Mouse (Mus musculus) embryonic facial prominence, embryonic 10.5 days (tissue): ENCODE measurements at regions not wholly inside any gene's neighbourhood (a gene's known extent, or its start where the extent isn't known, plus 50 kb on each side); places are given as distances from the start of the nearest gene placed in this dataset.

ENCODE experiments used
- DNase-seq: peaks from one replicate; pipeline ENCODE4 v3.0.0-alpha.2; 2017; ENCODE audit warnings: low spot score
- H3K27ac ChIP-seq: fragments of 300-500 bp; sonication (generic); replicated peaks from 2 replicates; pipeline ENCODE4 v1.5.1; 2016; ENCODE audit warnings: mild to moderate bottlenecking
- H3K27me3 ChIP-seq: fragments of 300-500 bp; sonication (generic); replicated peaks from 2 replicates; pipeline ENCODE4 v1.6.1; 2016; ENCODE audit warnings: low read depth, mild to moderate bottlenecking; ENCODE audit not compliant: poor library complexity, severe bottlenecking
- H3K36me3 ChIP-seq: fragments of 300-500 bp; sonication (generic); replicated peaks from 2 replicates; pipeline ENCODE4 v1.6.1; 2016; ENCODE audit warnings: mild to moderate bottlenecking, moderate library complexity
- H3K4me1 ChIP-seq: fragments of 300-500 bp; sonication (generic); 2 replicates; pipeline ENCODE4 v1.6.1; 2016
- H3K4me3 ChIP-seq: fragments of 300-500 bp; sonication (generic); 2 replicates; pipeline ENCODE4 v1.5.1; 2016; ENCODE audit warnings: mild to moderate bottlenecking, moderate library complexity
- H3K9me3 ChIP-seq: fragments of 300-500 bp; sonication (generic); 2 replicates; pipeline ENCODE4 v1.6.1; 2016; ENCODE audit warnings: mild to moderate bottlenecking
- WGBS: fragments of 180-500 bp; shearing (Covaris S2); methylation state at CpG from one replicate; pipeline ENCODE4 v1.1.7; 2016; 5-methylcytosine and 5-hydroxymethylcytosine counted together

GRCm38 (mm10) chr15:54335306-54335705 lies 450.6 kb downstream of the Gm7489 start:
- H3K27me3 ChIP-seq, result no peaks in the 10 kb centered on the region
- no peaks in the 10 kb centered on the region for H3K4me1 ChIP-seq
- 67% methylated on average over 1 of the region's 1 CpGs for WGBS
- H3K4me3 ChIP-seq, result no peak overlapping the region
- no peaks in the 10 kb centered on the region for H3K9me3 ChIP-seq
- H3K36me3 ChIP-seq, result no peaks in the 10 kb centered on the region
- H3K27ac ChIP-seq, result no peak overlapping the region
- DNase-seq, result no peak

- Histone ChIP-seq H3K27me3 (no peaks in the 10 kb centered on the region), H3K4me1 (no peaks in the 10 kb centered on the region), H3K27ac (no peak overlapping the region), H3K9me3 (no peaks in the 10 kb centered on the region), H3K36me3 (no peaks in the 10 kb centered on the region), H3K4me3 (no peak overlapping the region)
- WGBS, result 76% methylated on average over 3 of the region's 3 CpGs
- peak; percentile 9 for DNase-seq
These were observed 469.0 kb downstream of the Gm7489 start for GRCm38 (mm10) chr15:54353753-54354152.

- 75% methylated on average over 3 of the region's 3 CpGs for WGBS
- Histone ChIP-seq H3K27ac (no peak overlapping the region), H3K36me3 (no peaks in the 10 kb centered on the region), H3K27me3 (no peaks in the 10 kb centered on the region), H3K4me1 (no peaks in the 10 kb centered on the region), H3K4me3 (no peak overlapping the region), H3K9me3 (no peaks in the 10 kb centered on the region)
- no peak for DNase-seq
These were observed 474.0 kb downstream of the Gm7489 start for GRCm38 (mm10) chr15:54358731-54359130.
